Comparison of ENCODE assay signal across 9 mouse cellular contexts in the genomic region with DNA sequence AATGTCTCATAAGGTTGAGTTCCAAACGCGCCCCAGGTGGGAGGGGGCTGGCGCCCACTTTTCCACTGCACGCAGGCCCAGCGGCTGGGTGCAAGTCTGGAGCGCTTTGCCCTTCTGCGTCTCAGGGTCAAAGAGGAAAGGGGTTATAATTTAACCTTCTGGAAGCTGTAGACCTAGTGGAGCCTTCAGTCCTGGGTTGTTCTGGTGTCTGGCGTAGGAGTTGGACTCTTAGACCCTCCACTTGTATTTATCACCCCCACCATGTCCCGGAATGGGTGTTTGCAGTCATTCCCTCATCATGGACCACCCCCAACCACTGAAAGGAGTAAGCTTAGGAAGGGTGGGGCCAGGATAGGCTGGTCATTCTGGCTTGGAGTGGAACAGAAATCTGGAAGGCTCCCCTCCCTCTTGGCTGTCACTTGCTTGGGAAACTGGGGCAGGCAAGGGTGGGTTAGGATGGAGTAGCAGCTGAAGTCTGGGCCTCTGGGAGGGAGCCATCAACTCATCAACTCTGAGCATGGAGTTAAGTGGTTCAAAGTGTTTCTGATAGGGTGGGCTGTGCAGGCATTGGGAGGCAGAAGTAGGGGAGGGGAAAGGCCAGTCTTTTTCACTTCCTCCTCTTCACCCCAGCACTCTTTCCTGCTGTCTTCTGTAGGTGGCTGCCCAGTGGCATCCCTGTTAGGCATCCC. TPM values are rescaled to one million over a fixed set of nuclear protein-coding genes. Genes with fewer than 3 reads are reported as not detected.
A peak's percentile ranks its signal among the peaks of the same experiment; 100 is the strongest.
DNase-seq lines count a peak whose midpoint lies in the region; ATAC-seq and TF ChIP-seq lines count a peak whose summit lies in the region.
"Had no signal": no experiment of that assay in that cellular context is flagged by ENCODE, and none has a peak within 500 bp of the region (broad histone marks: within the 10 kb centered on the region; RNA-seq: fewer than 3 reads in every experiment).

No protein-coding gene starts in this region.

- no peak for TF ChIP-seq POLR2A in bone marrow macrophage, adult 2 months (IDR thresholded peaks at IDR 0.05; ENCODE audit: borderline replicate concordance, low read depth, low read length)
- no peak for TF ChIP-seq POLR2A in limb, embryonic 14.5 days (IDR thresholded peaks at IDR 0.05; ENCODE audit: borderline replicate concordance, extremely low read depth, insufficient read depth, insufficient read length)

- DNase-seq in gastrocnemius, postnatal 25 days, result peak; percentile 32
- DNase-seq in gastrocnemius, postnatal 36 days, result no peak
- DNase-seq in heart, postnatal 0 days (ENCODE audit: low spot score), result no peak
- DNase-seq in limb, embryonic 14.5 days (ENCODE audit: low spot score), result no peak
- no peak for DNase-seq in frontal cortex, postnatal 14 days (ENCODE audit: low spot score in 2 of 2)
- DNase-seq in adrenal gland, adult 2 months, result no peak

- peaks cover 44% of the 10 kb centered on the region for H3K4me1 ChIP-seq in bone marrow macrophage, adult 2 months (ENCODE audit: control insufficient read depth, insufficient read depth, low read length)
- 0 out of 2 replicates have a peak, but pooled peaks cover 9% of the 10 kb centered on the region for H3K4me1 ChIP-seq in heart, postnatal 0 days (ENCODE audit: control insufficient read depth, insufficient read depth)
- peaks cover 8% of the 10 kb centered on the region; the same call in 1 of the 2 replicates for H3K4me1 ChIP-seq in limb, embryonic 14.5 days (ENCODE audit: control insufficient read depth, insufficient read depth, low read length)
- peaks cover 9% of the 10 kb centered on the region for H3K4me1 ChIP-seq in stomach, embryonic 15.5 days

- intact Hi-C loops in gastrocnemius, postnatal 36 days (cut with DNase I), result loop anchor here (5.0 kb wide), 1 partner anchor 60 kb away; no protein-coding TSS in a partner anchor

- H3K4me3 ChIP-seq in bone marrow macrophage, adult 2 months (ENCODE audit: insufficient read depth, low read length), result peak overlapping the region; percentile 88
- H3K4me3 ChIP-seq in heart, postnatal 0 days (ENCODE audit: low read depth, low read length), result peak overlapping the region; percentile 74
- H3K4me3 ChIP-seq in limb, embryonic 14.5 days (replicated peaks; ENCODE audit: low read length), result peak overlapping the region; percentile 56; the same call in 1 of the 2 replicates
- peak overlapping the region; percentile 54 for H3K4me3 ChIP-seq in stomach, embryonic 15.5 days (replicated peaks)

- peaks cover 26% of the 10 kb centered on the region for H3K27me3 ChIP-seq in heart, postnatal 0 days (ENCODE audit: control insufficient read depth, insufficient read depth, low read length)
- H3K27me3 ChIP-seq in limb, embryonic 14.5 days (ENCODE audit: control insufficient read depth, insufficient read depth, low read length), result peaks cover 42% of the 10 kb centered on the region
- peaks cover 33% of the 10 kb centered on the region for H3K27me3 ChIP-seq in stomach, embryonic 15.5 days (replicated peaks)

- no peak for TF ChIP-seq EP300 in heart, postnatal 0 days (IDR thresholded peaks at IDR 0.05; ENCODE audit: low read depth)

- TF ChIP-seq CTCF in bone marrow macrophage, adult 2 months (IDR thresholded peaks at IDR 0.05; ENCODE audit: low read depth, low read length), result no peak
- TF ChIP-seq CTCF in heart, postnatal 0 days (IDR thresholded peaks at IDR 0.05; ENCODE audit: low read depth), result no peak

- no peaks in the 10 kb centered on the region for H3K9me3 ChIP-seq in heart, postnatal 0 days (replicated peaks; ENCODE audit: control insufficient read depth, low read length)
- no peaks in the 10 kb centered on the region for H3K9me3 ChIP-seq in limb, embryonic 14.5 days (ENCODE audit: control insufficient read depth, low read length)
- no peaks in the 10 kb centered on the region for H3K9me3 ChIP-seq in stomach, embryonic 15.5 days

- peak overlapping the region; percentile 88 for H3K27ac ChIP-seq in bone marrow macrophage, adult 2 months (ENCODE audit: insufficient read depth, low read depth, low read length)
- H3K27ac ChIP-seq in heart, postnatal 0 days (ENCODE audit: low read depth), result 0 out of 2 replicates have a peak overlapping the region, but pooled peaks have one; percentile 0
- no peak overlapping the region for H3K27ac ChIP-seq in limb, embryonic 14.5 days (replicated peaks; ENCODE audit: low read depth, low read length)
- no peak overlapping the region for H3K27ac ChIP-seq in stomach, embryonic 15.5 days

- H3K36me3 ChIP-seq in heart, postnatal 0 days (replicated peaks; ENCODE audit: control insufficient read depth, insufficient read depth, low read length), result no peaks in the 10 kb centered on the region
- no peaks in the 10 kb centered on the region for H3K36me3 ChIP-seq in limb, embryonic 14.5 days (ENCODE audit: control insufficient read depth, insufficient read depth, low read length)
- H3K36me3 ChIP-seq in stomach, embryonic 15.5 days, result no peaks in the 10 kb centered on the region
- H3K36me3 ChIP-seq: G1E had no signal

- ATAC-seq in heart, postnatal 0 days (ENCODE audit: insufficient read depth, low read depth), result no peak
- no peak for ATAC-seq in limb, embryonic 14.5 days (ENCODE audit: low FRiP score, low read depth)
- no peak for ATAC-seq in stomach, embryonic 15.5 days (ENCODE audit: insufficient read depth, low FRiP score, low read depth)

- WGBS in heart, postnatal 0 days, result 55% methylated on average over 9 of the region's 9 CpGs
- WGBS in limb, embryonic 14.5 days, result 56% methylated on average over 9 of the region's 9 CpGs
- 46% methylated on average over 9 of the region's 9 CpGs for WGBS in stomach, embryonic 15.5 days

- H3K9ac ChIP-seq in heart, postnatal 0 days (replicated peaks; ENCODE audit: low read depth, low read length), result peak overlapping the region; percentile 70; the same call in 1 of the 2 replicates
- H3K9ac ChIP-seq in limb, embryonic 14.5 days (ENCODE audit: low read depth, low read length, severe bottlenecking), result no peak overlapping the region
- H3K9ac ChIP-seq in stomach, embryonic 15.5 days, result no peak overlapping the region

- H3K4me2 ChIP-seq in heart, postnatal 0 days (ENCODE audit: low read depth, low read length), result peak overlapping the region; percentile 99
- H3K4me2 ChIP-seq in limb, embryonic 14.5 days (replicated peaks; ENCODE audit: low read depth, low read length, severe bottlenecking), result peak overlapping the region; percentile 97; the same call in 1 of the 2 replicates
- peak overlapping the region; percentile 96 for H3K4me2 ChIP-seq in stomach, embryonic 15.5 days

RNA-seq across cellular contexts. Expression of a gene that starts 0.9 kb away (rescaled TPM):
- total RNA-seq in gastrocnemius, postnatal 25 days (2021), result 1 to 10 TPM; 4.7 to 4.9 TPM
- 1 to 10 TPM; 3.6 to 5.6 TPM for total RNA-seq in gastrocnemius, postnatal 36 days (2021)
- polyA plus RNA-seq in bone marrow macrophage, adult 2 months (2012; ENCODE audit: insufficient read depth, insufficient read length, missing spikeins), result 216 and 241 TPM in 2 replicates
- 2.2 and 3.4 TPM in 2 replicates for total RNA-seq in heart, postnatal 0 days (2014; rRNA removed; ENCODE audit: low replicate concordance)
- polyA plus RNA-seq in heart, postnatal 0 days (2015; fragmentation: Nextera tagmentation; extraction: Ambion mirVana), result 0.91 and 1.1 TPM in 2 replicates
- 3.7 and 3.8 TPM in 2 replicates for polyA plus RNA-seq in limb, embryonic 14.5 days (2012; rRNA removed)
- 2.5 and 2.6 TPM in 2 replicates for polyA plus RNA-seq in limb, embryonic 14.5 days (2014; fragmentation: Nextera tagmentation; extraction: Ambion mirVana)
- polyA plus RNA-seq in stomach, embryonic 15.5 days (2015; fragmentation: Nextera tagmentation; extraction: Ambion mirVana), result 3.8 and 4.0 TPM in 2 replicates
- 10 to 100 TPM; 18.9 to 24.2 TPM for total RNA-seq in adrenal gland, adult 2 months (2021)
- 16.3 and 19.2 TPM in 2 replicates for polyA plus RNA-seq in adrenal gland, adult 2 months (2012; rRNA removed)
- total RNA-seq: G1E had no signal

RNA-seq across cellular contexts. Expression of a gene that starts 36.5 kb away (rescaled TPM):
- total RNA-seq in gastrocnemius, postnatal 25 days (2021), result not detected
- total RNA-seq in gastrocnemius, postnatal 36 days (2021), result not detected
- polyA plus RNA-seq in bone marrow macrophage, adult 2 months (2012; ENCODE audit: insufficient read depth, insufficient read length, missing spikeins), result not detected in 2 replicates
- not detected in 2 replicates for total RNA-seq in heart, postnatal 0 days (2014; rRNA removed; ENCODE audit: low replicate concordance)
- 0.10 TPM in 1 of 2 replicates, not detected in the other for polyA plus RNA-seq in heart, postnatal 0 days (2015; fragmentation: Nextera tagmentation; extraction: Ambion mirVana)
- polyA plus RNA-seq in limb, embryonic 14.5 days (2012; rRNA removed), result 0.56 and 0.57 TPM in 2 replicates
- 0.88 and 1.5 TPM in 2 replicates for polyA plus RNA-seq in limb, embryonic 14.5 days (2014; fragmentation: Nextera tagmentation; extraction: Ambion mirVana)
- 1.0 and 1.4 TPM in 2 replicates for polyA plus RNA-seq in stomach, embryonic 15.5 days (2015; fragmentation: Nextera tagmentation; extraction: Ambion mirVana)
- under 1 TPM; 0.45 to 0.52 TPM for total RNA-seq in adrenal gland, adult 2 months (2021)
- polyA plus RNA-seq in adrenal gland, adult 2 months (2012; rRNA removed), result 1.4 and 2.1 TPM in 2 replicates
- total RNA-seq: G1E had no signal
- polyA plus RNA-seq: G1E had no signal

RNA-seq across cellular contexts. Expression of a gene that starts 39.6 kb away (rescaled TPM):
- total RNA-seq in gastrocnemius, postnatal 25 days (2021), result 1 to 10 TPM; 1.0 to 1.9 TPM
- total RNA-seq in gastrocnemius, postnatal 36 days (2021), result 1 to 10 TPM; 2.1 to 2.9 TPM
- 3.1 and 3.6 TPM in 2 replicates for polyA plus RNA-seq in bone marrow macrophage, adult 2 months (2012; ENCODE audit: insufficient read depth, insufficient read length, missing spikeins)
- 1.6 and 1.7 TPM in 2 replicates for total RNA-seq in heart, postnatal 0 days (2014; rRNA removed; ENCODE audit: low replicate concordance)
- polyA plus RNA-seq in heart, postnatal 0 days (2015; fragmentation: Nextera tagmentation; extraction: Ambion mirVana), result 4.2 and 4.9 TPM in 2 replicates
- 9.4 and 10.8 TPM in 2 replicates for polyA plus RNA-seq in limb, embryonic 14.5 days (2012; rRNA removed)
- polyA plus RNA-seq in limb, embryonic 14.5 days (2014; fragmentation: Nextera tagmentation; extraction: Ambion mirVana), result 8.6 and 11.1 TPM in 2 replicates
- polyA plus RNA-seq in stomach, embryonic 15.5 days (2015; fragmentation: Nextera tagmentation; extraction: Ambion mirVana), result 6.8 and 8.7 TPM in 2 replicates
- 1 to 10 TPM; 2.8 to 7.0 TPM for total RNA-seq in adrenal gland, adult 2 months (2021)
- 3.3 and 4.5 TPM in 2 replicates for polyA plus RNA-seq in adrenal gland, adult 2 months (2012; rRNA removed)

RNA-seq across cellular contexts. Expression of a gene that starts 46.4 kb away (rescaled TPM):
- total RNA-seq in gastrocnemius, postnatal 25 days (2021), result not detected
- not detected for total RNA-seq in gastrocnemius, postnatal 36 days (2021)
- polyA plus RNA-seq in bone marrow macrophage, adult 2 months (2012; ENCODE audit: insufficient read depth, insufficient read length, missing spikeins), result not detected in 2 replicates
- total RNA-seq in heart, postnatal 0 days (2014; rRNA removed; ENCODE audit: low replicate concordance), result not detected in 2 replicates
- polyA plus RNA-seq in heart, postnatal 0 days (2015; fragmentation: Nextera tagmentation; extraction: Ambion mirVana), result not detected in 2 replicates
- polyA plus RNA-seq in limb, embryonic 14.5 days (2012; rRNA removed), result not detected in 2 replicates
- polyA plus RNA-seq in limb, embryonic 14.5 days (2014; fragmentation: Nextera tagmentation; extraction: Ambion mirVana), result not detected in 2 replicates
- not detected in 2 replicates for polyA plus RNA-seq in stomach, embryonic 15.5 days (2015; fragmentation: Nextera tagmentation; extraction: Ambion mirVana)
- not detected for total RNA-seq in adrenal gland, adult 2 months (2021)
- not detected in 2 replicates for polyA plus RNA-seq in adrenal gland, adult 2 months (2012; rRNA removed)
- polyA plus RNA-seq: G1E had no signal

RNA-seq across cellular contexts. Expression of a gene that starts 55.8 kb away (rescaled TPM):
- 10 to 100 TPM; 17.4 to 19.0 TPM for total RNA-seq in gastrocnemius, postnatal 25 days (2021)
- 10 to 100 TPM; 14.7 to 17.0 TPM for total RNA-seq in gastrocnemius, postnatal 36 days (2021)
- 43.7 and 44.3 TPM in 2 replicates for polyA plus RNA-seq in bone marrow macrophage, adult 2 months (2012; ENCODE audit: insufficient read depth, insufficient read length, missing spikeins)
- 9.0 and 11.0 TPM in 2 replicates for total RNA-seq in heart, postnatal 0 days (2014; rRNA removed; ENCODE audit: low replicate concordance)
- 3.2 and 3.3 TPM in 2 replicates for polyA plus RNA-seq in heart, postnatal 0 days (2015; fragmentation: Nextera tagmentation; extraction: Ambion mirVana)
- polyA plus RNA-seq in limb, embryonic 14.5 days (2012; rRNA removed), result 17.7 and 21.1 TPM in 2 replicates
- 7.5 and 8.4 TPM in 2 replicates for polyA plus RNA-seq in limb, embryonic 14.5 days (2014; fragmentation: Nextera tagmentation; extraction: Ambion mirVana)
- polyA plus RNA-seq in stomach, embryonic 15.5 days (2015; fragmentation: Nextera tagmentation; extraction: Ambion mirVana), result 5.1 and 5.4 TPM in 2 replicates
- 10 to 100 TPM; 70.9 to 83.7 TPM for total RNA-seq in adrenal gland, adult 2 months (2021)
- 15.7 and 16.5 TPM in 2 replicates for polyA plus RNA-seq in adrenal gland, adult 2 months (2012; rRNA removed)

Comparison
In these comparisons a context has a peak if more than half of its experiments do, and no peak if none do; other contexts are left out.
1. H3K27ac ChIP-seq: peak in bone marrow macrophage, adult 2 months (single experiment) and heart, postnatal 0 days (single experiment); none in limb, embryonic 14.5 days (single experiment) and stomach, embryonic 15.5 days (single experiment).
2. RNA of a gene that starts 0.9 kb away (polyA plus RNA-seq): 216 to 241 TPM in bone marrow macrophage, adult 2 months; 16.3 to 19.2 TPM in adrenal gland, adult 2 months, 2.5 to 3.8 TPM in limb, embryonic 14.5 days, 3.8 to 4.0 TPM in stomach, embryonic 15.5 days and 0.91 to 1.1 TPM in heart, postnatal 0 days; every median in the first group is over 10 times any median in the second.
3. Peak in every context shown above with its lines, with median percentiles within 50 percentile points of each other: H3K4me3 ChIP-seq and H3K4me2 ChIP-seq.